Mouse (Mus musculus) T-helper 17 cell (primary cell): ENCODE data around the gene Armc12.

Experiments
- in situ Hi-C, 2 experiments: fragments of 300-600 bp; cut with MboI, MseI; formaldehyde crosslinking; loops; 1 replicate in 1 of 2; 2 replicates in 1 of 2; pipeline ENCODE4 v1.15.1; 2025; ENCODE audit warnings: high pct_unique_total_duplicates in 2 of 2

Armc12 gene

DNA sequence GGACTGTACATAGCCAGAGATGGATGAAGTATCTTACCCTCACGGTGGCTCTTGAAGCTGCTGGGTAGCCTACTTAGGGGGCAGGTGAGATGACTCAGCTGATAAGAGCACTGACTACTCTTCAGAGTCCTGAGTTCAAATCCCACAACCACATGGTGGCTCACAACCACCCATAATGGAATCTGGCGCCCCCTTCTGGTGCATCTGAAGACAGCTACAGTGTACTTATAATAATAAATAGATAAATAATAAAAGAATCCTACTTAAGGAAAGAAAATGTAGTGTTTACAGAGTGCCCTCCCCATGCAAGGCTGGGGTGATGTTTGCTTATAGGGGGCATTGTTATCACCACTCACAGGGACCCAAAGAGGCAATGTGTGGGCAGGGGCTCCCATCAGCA is 50.5 kb downstream of the Armc12 start:
- in situ Hi-C loops: no loop called here

DNA sequence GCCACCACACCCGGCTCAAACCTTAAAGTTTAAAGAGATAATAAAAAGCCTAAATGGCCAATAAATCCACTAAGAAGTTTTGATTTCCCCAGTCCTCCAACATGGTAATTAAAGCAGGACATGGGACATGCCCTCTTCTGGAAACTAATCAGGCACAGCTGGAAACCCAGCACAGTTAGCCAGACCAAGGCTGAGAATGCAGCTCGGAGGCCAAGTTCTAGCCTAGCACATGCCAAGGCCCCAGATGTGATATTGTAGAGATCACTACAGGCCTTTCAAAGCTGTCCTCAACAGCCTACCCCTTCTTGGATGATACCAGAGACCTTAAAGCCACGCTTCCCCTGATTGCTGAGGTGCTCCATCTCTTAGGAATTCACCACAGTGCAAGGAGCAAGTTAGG is 55.9 kb downstream of the Armc12 start:
- in situ Hi-C loops: no loop called here

DNA sequence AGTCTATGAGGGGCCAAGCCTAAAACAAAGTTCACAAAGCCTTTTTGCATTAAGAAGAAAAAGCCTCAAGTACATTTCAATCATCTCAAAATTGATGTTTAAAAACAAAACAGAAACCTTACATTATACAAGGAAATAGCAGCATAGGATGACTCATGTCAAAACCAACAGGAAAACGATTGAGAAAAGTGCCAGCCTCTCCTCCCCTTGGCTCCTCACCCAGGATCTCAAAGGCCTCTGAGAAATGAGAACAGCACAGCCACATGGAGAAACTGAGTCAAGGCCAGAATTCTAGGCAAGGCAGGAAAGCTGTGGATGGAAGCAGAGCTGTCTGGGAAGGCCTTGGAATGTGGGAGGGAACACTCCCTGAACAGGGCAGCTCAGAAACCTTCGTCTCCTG is 58.0 kb downstream of the Armc12 start:
- in situ Hi-C loops: no loop called here
